In genomic region chr1:32309074-32309473, GRCm38 (mm10) we compare ENCODE assay signal across 26 mouse cellular contexts.
"Had no signal": no experiment of that assay in that cellular context is flagged by ENCODE, and none has a peak within 500 bp of the region (broad histone marks: within the 10 kb centered on the region; RNA-seq: fewer than 3 reads in every experiment).

No protein-coding gene starts in this region.

- H3K4me3 ChIP-seq: embryonic facial prominence, embryonic 12.5 days; embryonic facial prominence, embryonic 13.5 days; embryonic facial prominence, embryonic 15.5 days; erythroblast, embryonic 14.5 days; forebrain, embryonic 10.5 days; forebrain, embryonic 13.5 days; gastrocnemius, adult 2 months; heart, adult 2 months; heart, embryonic 10.5 days; heart, embryonic 13.5 days had no signal

- H3K9ac ChIP-seq: embryonic facial prominence, embryonic 12.5 days; embryonic facial prominence, embryonic 13.5 days; embryonic facial prominence, embryonic 15.5 days; forebrain, embryonic 13.5 days; heart, embryonic 13.5 days had no signal

- H3K27me3 ChIP-seq: embryonic facial prominence, embryonic 12.5 days; embryonic facial prominence, embryonic 13.5 days; embryonic facial prominence, embryonic 15.5 days; forebrain, embryonic 13.5 days; heart, embryonic 13.5 days had no signal

- H3K36me3 ChIP-seq: embryonic facial prominence, embryonic 12.5 days; embryonic facial prominence, embryonic 13.5 days; embryonic facial prominence, embryonic 15.5 days; forebrain, embryonic 10.5 days; heart, embryonic 10.5 days; heart, embryonic 13.5 days had no signal

- DNase-seq: cerebellum, adult 18-20 months; cerebellum, adult 2 months; cerebellum, adult 8-10 months; cerebellum, adult 9-10 months; cerebellum, adult 9-11 months; cerebellum, postnatal 10 days; cerebellum, postnatal 14 days; cerebellum, postnatal 25 days; cerebellum, postnatal 36 days; embryo, embryonic 11 days; gastrocnemius, adult 2 months; gastrocnemius, postnatal 10 days; gastrocnemius, postnatal 14 days; gastrocnemius, postnatal 25 days; gastrocnemius, postnatal 36 days; heart, adult 18-20 months; heart, adult 2 months had no signal

- H3K27ac ChIP-seq: embryonic facial prominence, embryonic 12.5 days; embryonic facial prominence, embryonic 13.5 days; embryonic facial prominence, embryonic 15.5 days; forebrain, embryonic 10.5 days; forebrain, embryonic 13.5 days; gastrocnemius, adult 2 months; heart, adult 2 months; heart, embryonic 10.5 days; heart, embryonic 13.5 days had no signal

- H3K4me1 ChIP-seq: embryonic facial prominence, embryonic 12.5 days; embryonic facial prominence, embryonic 13.5 days; embryonic facial prominence, embryonic 15.5 days; forebrain, embryonic 13.5 days; heart, embryonic 10.5 days; heart, embryonic 13.5 days had no signal

- H3K9me3 ChIP-seq: embryonic facial prominence, embryonic 12.5 days; embryonic facial prominence, embryonic 13.5 days; embryonic facial prominence, embryonic 15.5 days; forebrain, embryonic 10.5 days; forebrain, embryonic 13.5 days; heart, embryonic 10.5 days; heart, embryonic 13.5 days had no signal

- H3K4me2 ChIP-seq: embryonic facial prominence, embryonic 12.5 days; embryonic facial prominence, embryonic 13.5 days; embryonic facial prominence, embryonic 15.5 days; forebrain, embryonic 13.5 days; heart, embryonic 11.5 days; heart, embryonic 13.5 days had no signal
